Mouse (Mus musculus) WW6 (cell line): ENCODE data around the gene Mrln.

Experiments used
- DNase-seq: peaks from one replicate; pipeline ENCODE4 v3.0.0-alpha.2; 2013; ENCODE audit warnings: low read depth, low spot score

Gene Mrln

DNA sequence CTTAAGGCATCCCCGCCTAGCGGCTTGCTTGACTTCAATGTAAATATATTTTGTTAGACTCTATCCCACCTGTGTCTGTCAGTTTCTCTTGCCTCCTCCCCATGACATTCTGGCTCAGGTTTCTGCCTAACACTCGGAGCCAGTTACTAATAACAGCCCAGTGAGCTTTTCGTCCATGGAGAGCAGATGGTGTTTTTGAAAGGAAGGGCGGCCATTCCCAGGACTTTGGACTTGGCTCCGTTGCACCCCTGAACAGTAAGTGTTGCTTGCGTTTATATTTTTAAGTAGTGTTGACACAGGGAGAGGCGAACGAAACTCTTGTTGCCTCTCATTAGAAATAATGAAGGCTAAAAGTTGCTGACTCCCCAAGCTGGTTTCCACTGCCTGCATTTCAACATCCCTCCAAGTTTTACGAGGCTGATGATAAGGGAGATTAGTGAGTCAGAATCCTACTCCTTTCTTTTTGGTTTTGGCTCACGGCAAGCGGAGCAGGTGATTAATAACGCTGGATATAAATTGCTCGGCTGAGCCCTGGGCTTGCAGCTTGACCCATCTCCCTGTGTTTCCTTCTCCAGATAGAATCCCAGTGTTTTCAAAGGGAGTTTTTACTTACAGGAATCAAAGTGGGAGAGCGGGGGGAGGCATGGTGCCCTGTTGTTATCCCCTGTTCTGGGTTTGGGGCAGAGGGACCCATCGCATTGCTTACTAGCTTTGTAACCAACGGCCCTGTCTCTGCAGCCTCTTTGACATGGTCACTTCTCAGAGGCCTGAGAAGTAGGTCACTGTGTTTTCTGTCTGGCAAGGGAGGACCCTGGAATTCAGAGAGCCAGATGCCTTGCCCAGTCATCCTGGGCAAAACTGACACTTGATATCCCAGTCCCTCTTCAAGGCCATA lies at the start of gene Mrln:
Gene Mrln, plus strand, starts transcription at position 160 of the 895 bp plus-strand sequence.
- no peak for DNase-seq

DNA sequence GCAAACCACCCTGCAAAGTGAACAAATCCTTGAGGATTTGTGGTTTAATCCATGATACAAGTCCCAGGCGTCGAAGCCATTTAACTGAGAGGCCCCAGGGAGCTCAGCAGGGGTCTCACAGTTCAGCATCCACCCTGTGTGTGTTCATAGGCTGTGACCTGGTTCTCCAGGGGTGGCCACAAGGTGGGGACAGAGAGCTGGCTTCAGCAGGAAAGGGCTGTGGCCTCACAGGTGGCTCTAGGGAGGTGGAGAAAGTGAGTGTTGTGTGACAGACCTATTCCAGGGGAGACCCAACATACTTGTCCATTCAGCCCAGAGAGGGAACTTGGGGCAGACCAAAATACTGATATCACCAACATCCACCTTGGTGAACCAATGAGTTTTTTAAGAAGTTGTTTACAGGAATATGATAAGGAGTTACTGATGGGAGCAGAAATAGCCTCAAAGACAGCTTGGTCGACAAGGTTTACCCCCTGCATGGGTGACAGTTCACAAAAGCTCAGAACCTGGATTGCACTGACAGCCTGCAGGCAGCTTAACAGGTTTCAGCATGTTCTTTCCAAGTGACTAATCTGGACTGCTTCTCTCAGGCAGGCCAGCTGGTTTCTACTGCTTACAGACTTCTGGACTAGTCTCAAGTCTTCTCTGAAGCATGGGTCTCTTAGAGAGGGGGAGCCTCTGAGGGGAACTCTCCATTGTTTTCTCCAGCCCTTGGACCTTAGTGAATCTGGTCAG lies 47.9 kb upstream of the Mrln start:
- peak; percentile 36 for DNase-seq

DNA sequence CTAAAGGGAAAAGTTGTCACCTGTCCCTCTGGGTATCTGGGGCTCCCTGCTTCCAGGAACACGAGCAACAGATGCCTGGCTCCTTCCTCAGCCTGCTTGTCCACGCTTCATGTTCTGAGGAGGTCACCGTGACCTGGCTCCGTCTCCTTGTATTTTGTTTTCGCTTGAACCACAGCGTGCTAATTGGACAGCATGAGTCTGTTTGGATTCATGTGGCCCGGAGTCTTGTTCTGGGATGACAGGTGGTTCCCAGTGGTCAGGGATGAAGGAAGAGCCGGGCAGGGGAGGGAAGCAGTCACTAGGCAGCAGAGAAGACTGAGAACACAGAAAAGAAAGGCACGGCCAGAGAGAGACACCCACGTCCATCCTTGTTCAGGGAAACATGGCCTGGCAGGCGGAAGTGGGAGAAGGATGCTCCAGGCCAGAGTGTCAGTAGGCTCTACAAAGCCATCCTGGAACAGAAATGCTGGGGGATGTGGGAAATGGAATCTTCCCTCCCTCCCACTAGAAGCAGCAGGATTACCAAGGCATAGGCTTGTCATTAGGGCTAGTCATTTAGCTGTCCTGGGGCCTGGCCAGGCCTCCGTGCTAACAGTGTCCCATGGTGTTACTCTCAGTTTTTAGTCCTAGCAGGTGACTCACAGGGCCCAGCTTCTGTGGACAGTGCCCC lies 44.7 kb upstream of the Mrln start:
- no peak for DNase-seq

DNA sequence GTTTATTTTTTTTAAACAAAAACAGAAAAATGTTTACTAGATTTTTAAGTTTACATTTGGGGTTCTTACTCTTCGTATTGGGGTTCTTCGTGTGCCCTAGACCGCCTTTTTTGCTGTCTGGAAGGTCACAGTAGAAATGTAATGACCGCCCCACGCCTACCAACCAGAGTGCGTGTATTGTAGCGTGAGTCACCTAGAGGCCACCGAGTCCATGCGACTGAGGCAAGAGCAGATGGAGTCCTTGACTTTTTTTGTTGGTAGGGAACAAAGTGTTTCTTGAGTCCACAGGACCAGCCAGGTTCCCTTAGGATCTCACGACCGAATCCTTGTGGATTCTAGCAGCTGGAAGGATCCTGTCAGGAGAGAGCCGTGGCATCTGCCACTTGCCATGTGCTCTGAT lies 43.7 kb upstream of the Mrln start:
- no peak for DNase-seq

DNA sequence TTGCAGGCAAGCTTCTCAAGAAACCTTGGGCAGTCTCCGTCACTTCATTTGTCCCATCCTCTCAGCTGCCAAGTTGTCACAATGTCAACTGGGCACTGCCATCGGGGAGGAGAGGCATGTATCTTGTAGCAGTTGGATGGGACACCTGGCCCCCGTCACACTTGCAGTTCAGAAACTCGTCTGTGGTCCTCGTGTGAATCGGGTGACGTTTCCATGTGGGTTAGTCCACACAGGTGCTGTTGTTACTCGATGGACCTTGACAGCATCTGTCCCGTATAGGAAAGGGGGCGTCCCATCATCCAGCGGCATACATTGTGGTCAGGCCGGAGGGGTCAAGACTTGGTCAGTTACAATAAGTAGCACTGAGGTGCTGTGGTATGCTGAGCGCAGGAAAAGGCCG lies 43.0 kb upstream of the Mrln start:
- DNase-seq = no peak

DNA sequence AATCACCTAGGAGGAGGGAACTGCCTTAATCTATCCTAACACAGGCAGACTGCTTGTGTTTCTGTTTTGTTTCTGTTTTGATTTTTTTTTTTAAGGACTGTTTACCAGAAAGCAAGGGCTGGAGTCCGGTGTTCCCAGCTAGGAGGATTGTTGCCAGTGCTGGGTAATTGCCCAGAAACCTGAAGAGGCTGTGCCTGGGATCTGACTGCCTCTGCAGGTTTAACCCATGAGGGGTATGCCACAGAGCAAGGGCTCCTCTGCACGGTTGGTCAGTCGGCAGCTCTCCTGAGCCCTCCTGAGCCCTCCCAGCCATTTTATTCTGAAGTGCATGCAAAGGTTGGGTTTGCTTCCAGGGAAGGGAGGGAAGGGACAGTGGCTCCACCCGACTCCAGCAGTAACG lies 40.8 kb upstream of the Mrln start:
- no peak for DNase-seq

DNA sequence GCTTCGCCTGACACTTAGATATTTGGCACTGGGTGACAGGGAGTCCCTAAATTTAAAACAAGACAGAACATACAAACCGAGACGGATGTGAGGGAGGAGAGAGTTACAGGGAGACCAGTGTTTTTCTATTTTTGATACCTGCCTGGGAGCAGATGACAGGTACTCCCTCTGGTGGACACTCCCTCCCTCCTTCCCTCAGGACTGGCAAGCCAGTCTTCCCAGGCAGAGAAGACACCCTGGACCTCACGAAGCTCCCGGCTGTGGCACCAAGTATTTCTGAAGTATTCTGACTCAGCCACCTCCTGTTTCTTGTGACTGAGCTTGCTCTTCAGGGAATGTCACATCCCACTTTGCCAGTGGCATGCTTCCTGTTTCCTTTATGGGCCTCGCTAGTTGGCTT lies 38.6 kb upstream of the Mrln start:
- no peak for DNase-seq

DNA sequence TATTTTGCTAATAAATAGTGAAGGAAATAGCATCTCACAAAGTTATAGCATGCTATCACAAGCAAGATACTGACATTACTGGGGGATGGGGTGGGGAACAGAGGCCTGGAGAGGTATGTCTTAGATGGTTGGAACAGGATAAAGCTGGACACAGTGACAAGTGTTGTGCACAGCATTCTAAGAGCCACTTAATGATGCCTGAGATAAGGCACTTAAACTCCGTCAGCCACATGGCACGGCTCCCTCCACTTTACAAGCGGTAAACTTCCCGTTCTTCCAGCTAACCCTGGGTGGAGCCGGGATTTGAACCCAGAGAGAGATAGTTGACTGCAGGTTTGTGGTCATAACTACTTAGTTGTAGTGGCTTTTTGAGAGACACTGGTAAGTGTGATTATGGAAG lies 38.0 kb upstream of the Mrln start:
- DNase-seq = no peak

DNA sequence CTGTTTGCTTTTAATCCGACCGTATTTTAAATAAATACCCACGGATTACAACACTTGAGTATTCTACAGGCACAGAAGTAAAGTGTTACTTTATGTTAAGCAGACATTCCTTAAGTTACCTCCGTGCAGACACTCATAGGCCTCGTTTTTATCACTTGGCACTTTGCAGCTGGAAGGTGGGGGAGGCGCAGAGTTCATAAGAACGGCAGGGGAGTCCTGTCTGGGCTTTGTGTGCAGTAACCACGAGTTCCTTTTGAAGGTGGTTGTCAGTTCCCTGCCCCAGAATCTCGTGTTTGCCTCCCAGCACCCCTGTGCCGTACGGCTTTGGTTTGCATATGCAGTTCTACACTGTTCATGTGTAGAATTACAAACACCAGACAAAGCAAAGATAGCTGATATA lies 36.8 kb upstream of the Mrln start:
- DNase-seq = no peak

DNA sequence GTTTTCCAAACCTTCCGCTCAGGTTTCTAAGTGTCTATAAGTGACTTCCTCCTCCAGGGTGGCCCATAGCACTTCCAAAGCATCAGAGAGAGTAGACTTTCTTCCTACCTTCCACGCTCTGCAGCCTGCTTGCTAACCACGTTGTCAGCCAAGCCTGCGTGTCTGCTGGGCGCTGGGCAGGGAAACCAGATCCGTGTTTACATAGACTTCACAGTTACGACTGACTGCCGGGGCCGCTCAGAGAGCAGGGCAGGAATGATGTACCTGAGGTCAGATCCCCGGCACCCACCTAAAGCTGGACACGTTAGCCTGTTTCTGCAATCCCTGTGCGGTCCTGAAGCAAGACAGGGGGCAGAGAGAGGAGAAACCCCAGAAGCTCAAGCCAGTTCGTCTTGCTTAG lies 36.1 kb upstream of the Mrln start:
- DNase-seq = no peak

DNA sequence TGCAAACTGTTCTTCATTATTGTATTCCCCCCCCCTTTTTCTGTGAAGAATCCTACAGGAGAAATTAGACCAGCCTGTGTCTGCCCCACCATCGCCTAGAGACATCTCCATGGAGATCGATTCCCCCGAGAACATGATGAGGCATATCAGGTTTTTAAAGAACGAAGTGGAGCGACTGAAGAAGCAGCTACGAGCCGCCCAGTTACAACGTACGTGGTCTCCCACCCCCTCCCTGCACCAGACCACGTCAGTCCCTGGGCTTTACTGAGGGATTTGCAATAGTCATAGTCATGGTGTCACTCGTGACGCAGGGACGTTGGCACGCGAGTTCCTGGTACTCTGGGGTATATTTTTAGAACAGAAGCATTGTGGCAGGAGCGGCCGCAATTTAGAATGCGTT lies 35.4 kb upstream of the Mrln start:
- no peak for DNase-seq

DNA sequence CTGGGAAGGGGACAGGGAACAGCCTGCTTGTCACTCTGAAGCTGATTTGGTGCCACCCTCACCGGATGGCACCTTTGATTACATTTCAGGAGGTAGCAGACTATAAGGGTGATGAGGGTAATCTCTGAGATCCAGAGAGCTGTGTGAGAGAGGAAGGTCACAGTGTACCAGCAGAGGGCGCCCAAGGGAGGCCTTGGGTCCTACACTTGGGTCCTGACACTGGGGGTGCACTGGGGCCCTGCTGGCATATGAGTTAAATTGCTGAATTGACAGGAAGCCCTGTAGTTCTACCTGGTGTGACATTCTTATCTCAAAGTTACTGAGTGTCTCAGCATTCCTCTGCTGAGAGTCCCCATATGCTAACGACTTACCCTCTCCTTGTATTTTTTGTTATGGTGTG lies 31.1 kb upstream of the Mrln start:
- DNase-seq = peak; percentile 34

DNA sequence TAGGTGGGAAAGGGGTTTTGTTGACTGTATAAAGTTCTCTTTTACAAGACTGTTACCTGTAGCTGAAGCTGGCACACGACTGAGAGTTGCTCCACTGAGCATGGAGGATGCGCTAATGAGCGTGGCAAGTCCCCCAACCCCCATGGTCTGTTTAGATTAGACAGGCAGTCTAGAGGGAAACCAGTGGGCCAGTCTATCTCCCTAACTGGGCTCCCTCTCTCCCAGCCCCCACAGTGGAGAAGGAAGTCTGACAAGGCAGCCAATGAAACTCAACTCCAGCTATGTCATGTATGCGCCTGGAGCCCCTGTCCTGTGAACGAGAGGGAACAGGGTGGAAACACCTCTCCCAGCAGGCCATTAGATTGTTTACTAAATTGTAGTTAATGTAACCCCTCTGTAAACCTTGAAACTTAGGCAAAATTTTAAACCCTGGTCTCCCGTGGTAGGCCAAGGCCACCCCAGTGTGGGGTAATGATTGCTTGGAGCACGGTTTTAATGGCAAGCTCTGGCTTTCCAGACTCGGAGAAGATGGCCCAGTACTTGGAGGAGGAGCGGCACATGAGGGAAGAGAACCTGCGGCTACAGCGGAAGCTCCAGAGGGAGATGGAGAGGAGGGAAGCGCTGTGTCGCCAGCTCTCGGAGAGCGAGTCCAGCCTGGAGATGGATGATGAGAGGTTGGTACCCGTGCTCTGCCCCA lies 29.8 kb upstream of the Mrln start:
- DNase-seq = no peak

DNA sequence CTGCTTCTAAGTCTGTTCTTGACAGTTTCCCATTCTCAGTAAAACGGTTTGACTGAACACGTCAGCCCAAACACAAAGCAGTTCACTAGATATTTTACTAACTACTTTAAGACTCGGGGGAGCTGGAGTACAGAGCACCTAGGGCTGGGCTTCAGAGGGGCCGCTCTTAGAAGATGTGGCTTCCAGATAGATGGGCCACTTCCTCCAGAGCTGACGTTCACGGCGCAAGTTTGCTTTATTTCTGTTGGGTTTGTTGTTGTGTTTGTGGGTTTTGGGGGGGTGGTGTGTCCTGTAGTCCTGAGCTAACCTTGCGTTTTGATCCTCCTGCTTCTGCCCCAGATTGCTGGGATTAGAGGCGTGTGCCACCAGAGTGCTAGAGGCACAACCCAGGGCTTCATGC lies 23.7 kb upstream of the Mrln start:
- no peak for DNase-seq

DNA sequence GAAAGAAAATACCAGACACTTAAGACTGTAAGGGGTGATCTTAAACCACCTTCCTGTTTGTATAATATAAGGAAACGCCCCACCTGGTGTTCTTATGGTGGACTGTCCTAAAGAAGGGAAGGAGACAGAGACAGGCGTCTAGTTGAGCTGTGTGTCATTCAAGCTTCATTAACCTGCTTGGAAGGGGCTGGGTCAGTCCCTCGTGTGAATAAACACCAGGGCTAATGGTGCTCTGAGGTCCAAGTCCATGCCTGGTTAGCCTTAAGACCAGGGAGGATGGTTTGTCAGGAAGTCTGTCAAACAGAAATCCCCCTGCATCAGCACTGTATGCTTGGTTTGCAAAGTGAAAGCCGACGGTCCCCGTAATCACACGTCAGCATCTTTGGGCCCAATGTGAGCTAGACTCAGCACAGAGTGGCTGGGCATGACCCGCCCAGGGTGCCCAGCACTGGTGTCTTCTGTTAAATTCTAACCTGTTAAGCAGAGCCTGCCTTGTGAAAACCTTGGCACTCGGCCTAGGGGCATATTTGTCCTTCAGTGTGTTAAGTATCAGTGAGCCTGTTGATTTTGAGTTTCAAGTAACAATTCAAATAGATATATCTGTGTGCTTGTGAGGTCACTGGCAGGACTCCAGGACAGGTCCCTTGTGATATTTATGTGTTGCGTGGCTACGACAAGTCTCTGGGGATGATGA lies 23.0 kb upstream of the Mrln start:
- DNase-seq = no peak

DNA sequence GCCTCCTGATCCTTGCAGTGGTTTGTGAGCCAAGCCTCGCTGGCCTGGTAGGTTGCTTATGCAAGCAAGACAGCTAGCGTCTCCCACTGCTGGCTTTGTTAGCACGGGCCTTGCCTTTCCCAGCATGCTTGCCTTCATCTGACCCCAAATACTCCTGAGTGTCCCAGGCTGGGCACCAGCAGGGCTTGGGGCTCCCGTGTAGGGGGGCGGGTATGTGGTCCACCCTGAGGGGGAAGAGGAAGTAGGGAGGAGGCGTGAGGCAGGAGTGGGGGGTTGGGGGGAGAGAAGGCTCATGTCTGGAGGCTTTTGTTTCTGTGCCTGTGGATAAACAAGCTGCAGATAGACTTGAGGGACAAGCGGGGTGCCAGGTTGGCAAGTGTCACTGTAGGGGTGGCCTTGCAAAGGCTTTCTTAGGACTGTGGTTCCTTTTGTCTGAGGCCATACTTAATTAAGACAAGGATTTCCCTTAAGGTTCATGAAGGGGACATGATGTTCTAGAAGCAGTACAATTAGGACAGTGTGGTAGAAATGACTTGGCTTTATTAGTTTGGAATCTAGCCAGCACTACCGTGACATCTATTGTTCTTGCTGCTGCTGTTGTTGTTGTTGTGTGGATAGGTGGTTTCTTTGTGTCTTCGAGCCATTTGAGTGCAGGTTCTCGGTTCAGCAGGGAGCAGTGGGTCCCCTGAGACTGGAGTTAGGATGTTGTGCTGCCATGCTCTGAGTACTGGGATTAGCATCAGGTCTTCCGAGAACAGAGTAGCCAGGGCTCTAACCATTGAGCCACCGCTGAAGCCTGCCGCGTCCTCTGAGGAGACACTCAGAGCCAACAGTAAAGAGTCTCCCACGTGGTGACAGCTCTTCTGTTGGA lies 21.0 kb upstream of the Mrln start:
- DNase-seq = no peak

DNA sequence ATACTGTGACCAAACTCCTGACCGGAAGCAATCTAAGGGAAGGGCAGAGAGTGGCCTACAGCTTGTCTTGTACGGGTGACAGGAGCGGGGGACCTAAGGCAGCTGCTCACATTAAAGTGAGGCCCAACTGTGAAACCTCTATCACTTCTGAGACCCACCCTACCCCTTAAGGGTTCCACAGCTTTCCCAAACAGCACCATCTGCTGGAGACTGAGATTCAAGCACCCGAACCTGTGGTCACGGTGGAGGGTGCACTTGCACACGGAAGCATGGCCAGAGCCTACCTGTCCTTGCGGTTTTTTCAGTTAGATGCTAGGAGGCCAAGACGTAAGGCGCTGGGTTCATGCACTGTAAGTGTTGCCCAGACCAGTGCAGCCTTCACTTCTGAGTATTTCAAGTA lies 18.3 kb upstream of the Mrln start:
- no peak for DNase-seq

DNA sequence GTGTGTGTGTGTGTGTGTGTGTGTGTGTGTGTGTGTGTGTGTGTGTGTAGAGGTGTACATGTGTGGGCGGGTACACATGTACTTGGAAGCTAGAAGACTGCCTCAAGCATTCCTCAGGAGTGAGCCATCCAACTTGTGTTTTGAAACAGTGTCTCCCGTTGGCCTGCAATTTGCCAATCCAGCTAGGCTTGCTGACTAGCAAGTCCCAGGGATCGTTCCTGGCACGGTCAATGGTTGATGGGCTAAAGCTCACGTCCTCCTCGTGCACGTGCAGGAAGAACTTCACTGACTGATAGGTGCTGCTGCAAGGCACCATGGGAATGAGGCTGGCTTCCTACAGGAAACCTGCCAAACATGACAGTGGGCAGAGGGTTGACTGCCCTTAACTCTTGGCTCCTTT lies 17.9 kb upstream of the Mrln start:
- DNase-seq = no peak

DNA sequence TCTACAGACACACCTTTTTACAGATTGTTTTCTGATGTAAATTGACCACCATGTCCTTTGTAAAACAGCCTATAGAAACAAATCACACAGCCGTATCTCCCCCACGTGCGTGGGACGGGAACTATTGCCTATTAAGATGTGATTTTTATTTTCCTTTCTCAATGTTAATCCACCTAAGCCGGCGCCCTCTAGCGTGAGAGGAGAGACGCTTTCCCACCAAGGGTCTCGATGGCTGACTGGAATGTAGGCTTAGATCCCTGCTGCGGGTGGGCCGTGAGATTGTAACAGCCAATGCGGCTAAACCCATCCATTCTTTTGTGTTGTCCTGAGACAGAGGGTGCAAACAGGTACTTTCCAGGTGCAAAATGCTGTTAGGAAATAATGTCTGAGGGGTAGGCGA lies 14.6 kb upstream of the Mrln start:
- DNase-seq = no peak

DNA sequence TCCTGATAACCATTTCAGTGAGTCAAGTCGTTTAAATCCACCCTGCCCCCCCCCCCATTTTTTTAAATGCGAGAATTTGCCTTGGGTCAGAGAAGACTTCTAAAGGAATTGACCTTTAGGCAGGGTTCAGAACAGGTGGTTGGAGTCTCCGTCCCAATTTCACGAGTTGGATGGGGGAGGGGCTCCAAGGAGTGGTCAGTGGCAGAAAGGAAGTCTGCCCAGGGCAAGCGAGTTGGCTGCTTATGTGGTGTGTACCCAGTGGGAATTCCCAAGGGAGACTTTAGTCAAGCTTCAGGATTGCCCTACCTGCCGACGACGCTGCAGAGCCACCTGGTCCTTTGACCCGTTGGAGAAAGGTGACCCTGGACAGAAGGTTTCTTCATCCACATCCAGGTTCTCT lies 10.2 kb upstream of the Mrln start:
- DNase-seq = no peak
